Mouse (Mus musculus) heart, embryonic 12.5 days (tissue): ENCODE measurements at regions not wholly inside any gene's neighbourhood (a gene's known extent, or its start where the extent isn't known, plus 50 kb on each side); places are given as distances from the start of the nearest gene placed in this dataset.

ENCODE experiments used
- ATAC-seq: fragments of 200-750 bp; cut with Nextera tagmentation; 2 replicates; pipeline ENCODE4 v1.8.0; 2017; ENCODE audit warnings: moderate TSS enrichment, moderate library complexity; ENCODE audit not compliant: insufficient number of reproducible peaks, low FRiP score
- H3K27ac ChIP-seq: fragments of 300-500 bp; sonication (generic); 2 replicates; pipeline ENCODE4 v1.5.1; 2016; ENCODE audit warnings: mild to moderate bottlenecking, moderate library complexity; ENCODE audit not compliant: poor library complexity, severe bottlenecking
- H3K27me3 ChIP-seq: fragments of 300-500 bp; sonication (generic); replicated peaks from 2 replicates; pipeline ENCODE4 v1.6.1; 2016; ENCODE audit warnings: mild to moderate bottlenecking, moderate library complexity
- H3K36me3 ChIP-seq: fragments of 300-500 bp; sonication (generic); 2 replicates; pipeline ENCODE4 v1.6.1; 2016; ENCODE audit warnings: mild to moderate bottlenecking, moderate library complexity
- H3K4me1 ChIP-seq: fragments of 300-500 bp; sonication (generic); replicated peaks from 2 replicates; pipeline ENCODE4 v1.6.1; 2016; ENCODE audit warnings: mild to moderate bottlenecking
- H3K4me2 ChIP-seq: fragments of 300-500 bp; sonication (generic); 2 replicates; pipeline ENCODE4 v1.6.1; 2016; ENCODE audit warnings: mild to moderate bottlenecking, moderate library complexity
- H3K4me3 ChIP-seq: fragments of 300-500 bp; sonication (generic); 2 replicates; pipeline ENCODE4 v1.5.1; 2016; ENCODE audit warnings: mild to moderate bottlenecking
- H3K9ac ChIP-seq: fragments of 300-500 bp; sonication (generic); 2 replicates; pipeline ENCODE4 v1.6.1; 2016; ENCODE audit warnings: mild to moderate bottlenecking, moderate library complexity
- H3K9me3 ChIP-seq: fragments of 300-500 bp; sonication (generic); replicated peaks from 2 replicates; pipeline ENCODE4 v1.6.1; 2016; ENCODE audit warnings: mild to moderate bottlenecking, moderate library complexity
- WGBS: fragments of 180-500 bp; shearing (Covaris S2); methylation state at CpG from one replicate; pipeline ENCODE4 v1.1.7; 2016; 5-methylcytosine and 5-hydroxymethylcytosine counted together

GRCm38 (mm10) chr16:21320284-21320683, 102.6 kb upstream of the Vps8 start:
- Histone ChIP-seq H3K27me3 (no peaks in the 10 kb centered on the region), H3K4me2 (no peak overlapping the region), H3K4me3 (no peak overlapping the region), H3K9ac (no peak overlapping the region), H3K27ac (no peak overlapping the region), H3K36me3 (no peaks in the 10 kb centered on the region), H3K9me3 (no peaks in the 10 kb centered on the region), H3K4me1 (peaks cover 65% of the 10 kb centered on the region)
- 66% methylated on average over 2 of the region's 2 CpGs for WGBS
- ATAC-seq = no peak

GRCm38 (mm10) chr16:21321188-21322070, 101.5 kb upstream of the Vps8 start:
- Histone ChIP-seq H3K4me2 (no peak overlapping the region), H3K9ac (no peak overlapping the region), H3K4me1 (peaks cover 53% of the 10 kb centered on the region), H3K36me3 (no peaks in the 10 kb centered on the region), H3K27me3 (no peaks in the 10 kb centered on the region), H3K4me3 (no peak overlapping the region), H3K9me3 (no peaks in the 10 kb centered on the region; the same call in 1 of the 2 replicates), H3K27ac (no peak overlapping the region)
- no peak for ATAC-seq
- 53% methylated on average over 18 of the region's 18 CpGs for WGBS

- Histone ChIP-seq H3K27ac (no peak overlapping the region), H3K4me1 (peaks cover 45% of the 10 kb centered on the region), H3K9ac (no peak overlapping the region), H3K9me3 (no peaks in the 10 kb centered on the region; the same call in 1 of the 2 replicates), H3K4me3 (no peak overlapping the region), H3K27me3 (no peaks in the 10 kb centered on the region), H3K4me2 (no peak overlapping the region), H3K36me3 (no peaks in the 10 kb centered on the region)
- 58% methylated on average over 10 of the region's 10 CpGs for WGBS
- no peak for ATAC-seq
Measured at GRCm38 (mm10) chr16:21322437-21322836, 100.5 kb upstream of the Vps8 start.

GRCm38 (mm10) chr16:21323446-21324034, 99.4 kb upstream of the Vps8 start:
- Histone ChIP-seq H3K4me2 (no peak overlapping the region), H3K27me3 (no peaks in the 10 kb centered on the region), H3K27ac (no peak overlapping the region), H3K4me3 (no peak overlapping the region), H3K36me3 (no peaks in the 10 kb centered on the region), H3K9me3 (no peaks in the 10 kb centered on the region; the same call in 1 of the 2 replicates), H3K9ac (no peak overlapping the region), H3K4me1 (peaks cover 34% of the 10 kb centered on the region)
- 59% methylated on average over 3 of the region's 3 CpGs for WGBS
- no peak for ATAC-seq

- Histone ChIP-seq H3K9me3 (no peaks in the 10 kb centered on the region; the same call in 1 of the 2 replicates), H3K27me3 (no peaks in the 10 kb centered on the region), H3K4me2 (no peak overlapping the region), H3K36me3 (no peaks in the 10 kb centered on the region), H3K4me1 (peaks cover 20% of the 10 kb centered on the region), H3K27ac (no peak overlapping the region), H3K9ac (no peak overlapping the region), H3K4me3 (no peak overlapping the region)
- ATAC-seq = no peak
- WGBS = 82% methylated on average over 4 of the region's 4 CpGs
Measured at GRCm38 (mm10) chr16:21327969-21328368, 94.9 kb upstream of the Vps8 start.

- H3K27ac ChIP-seq = no peak overlapping the region
- H3K36me3 ChIP-seq = no peaks in the 10 kb centered on the region
- ATAC-seq = no peak
- H3K9ac ChIP-seq = no peak overlapping the region
- WGBS = 84% methylated on average over 6 of the region's 6 CpGs
- H3K27me3 ChIP-seq = no peaks in the 10 kb centered on the region
- H3K4me1 ChIP-seq = peaks cover 13% of the 10 kb centered on the region
- H3K4me2 ChIP-seq = no peak overlapping the region
- H3K9me3 ChIP-seq = no peaks in the 10 kb centered on the region; the same call in 1 of the 2 replicates
- no peak overlapping the region for H3K4me3 ChIP-seq
Measured at GRCm38 (mm10) chr16:21329199-21329598, 93.7 kb upstream of the Vps8 start.

GRCm38 (mm10) chr16:21331229-21331628, 91.7 kb upstream of the Vps8 start:
- ATAC-seq = no peak
- H3K9ac ChIP-seq = 0 out of 2 replicates have a peak overlapping the region, but pooled peaks have one; percentile 24
- H3K4me3 ChIP-seq = no peak overlapping the region
- H3K9me3 ChIP-seq = no peaks in the 10 kb centered on the region
- H3K27ac ChIP-seq = no peak overlapping the region
- H3K4me1 ChIP-seq = peaks cover 13% of the 10 kb centered on the region
- H3K27me3 ChIP-seq = no peaks in the 10 kb centered on the region
- H3K4me2 ChIP-seq = peak overlapping the region; percentile 78
- no peaks in the 10 kb centered on the region for H3K36me3 ChIP-seq
- WGBS = 83% methylated on average over 5 of the region's 5 CpGs

- no peak for ATAC-seq
- 50% methylated on average over 7 of the region's 7 CpGs for WGBS
- H3K4me2 ChIP-seq = peak overlapping the region; percentile 78
Measured at GRCm38 (mm10) chr16:21332411-21332810, 90.5 kb upstream of the Vps8 start.

GRCm38 (mm10) chr16:21332862-21333222, 90.1 kb upstream of the Vps8 start:
- Histone ChIP-seq H3K4me2 (peak overlapping the region; percentile 78), H3K27me3 (no peaks in the 10 kb centered on the region), H3K36me3 (no peaks in the 10 kb centered on the region), H3K9ac (peak overlapping the region; percentile 79), H3K9me3 (no peaks in the 10 kb centered on the region), H3K4me1 (peaks cover 13% of the 10 kb centered on the region), H3K27ac (peak overlapping the region; percentile 89), H3K4me3 (peak overlapping the region; percentile 68)
- peak; percentile 18; the same call in 1 of the 2 replicates for ATAC-seq
- 0% methylated on average over 14 of the region's 14 CpGs for WGBS

More at GRCm38 (mm10) chr16:21332411-21332810, 90.5 kb upstream of the Vps8 start:
- peak overlapping the region; percentile 68 for H3K4me3 ChIP-seq
- H3K9ac ChIP-seq = peak overlapping the region; percentile 79
- H3K27me3 ChIP-seq = no peaks in the 10 kb centered on the region
- peak overlapping the region; percentile 89 for H3K27ac ChIP-seq
- H3K9me3 ChIP-seq = no peaks in the 10 kb centered on the region
- H3K36me3 ChIP-seq = no peaks in the 10 kb centered on the region
- H3K4me1 ChIP-seq = peaks cover 13% of the 10 kb centered on the region

- Histone ChIP-seq H3K4me3 (peak overlapping the region; percentile 68), H3K4me1 (peaks cover 15% of the 10 kb centered on the region), H3K9me3 (no peaks in the 10 kb centered on the region), H3K4me2 (peak overlapping the region; percentile 78), H3K9ac (peak overlapping the region; percentile 79), H3K27ac (peak overlapping the region; percentile 89), H3K27me3 (no peaks in the 10 kb centered on the region), H3K36me3 (no peaks in the 10 kb centered on the region)
- peak; percentile 91 for ATAC-seq
- WGBS = under 1% methylated on average over 44 of the region's 44 CpGs
Measured at GRCm38 (mm10) chr16:21333223-21333951, 89.5 kb upstream of the Vps8 start.

- 0 out of 2 replicates have a peak overlapping the region, but pooled peaks have one; percentile 34 for H3K4me2 ChIP-seq
- 63% methylated on average over 6 of the region's 6 CpGs for WGBS
- ATAC-seq = peak; percentile 69
- peaks cover 23% of the 10 kb centered on the region for H3K4me1 ChIP-seq
- peak overlapping the region; percentile 42; the same call in 1 of the 2 replicates for H3K9ac ChIP-seq
- no peaks in the 10 kb centered on the region for H3K9me3 ChIP-seq
- peak overlapping the region; percentile 86 for H3K27ac ChIP-seq
- no peak overlapping the region for H3K4me3 ChIP-seq
- no peaks in the 10 kb centered on the region for H3K27me3 ChIP-seq
- H3K36me3 ChIP-seq = no peaks in the 10 kb centered on the region
Measured at GRCm38 (mm10) chr16:21339061-21339459, 83.9 kb upstream of the Vps8 start.
